ENCODE assay signal across 8 mouse cellular contexts in the genomic region with DNA sequence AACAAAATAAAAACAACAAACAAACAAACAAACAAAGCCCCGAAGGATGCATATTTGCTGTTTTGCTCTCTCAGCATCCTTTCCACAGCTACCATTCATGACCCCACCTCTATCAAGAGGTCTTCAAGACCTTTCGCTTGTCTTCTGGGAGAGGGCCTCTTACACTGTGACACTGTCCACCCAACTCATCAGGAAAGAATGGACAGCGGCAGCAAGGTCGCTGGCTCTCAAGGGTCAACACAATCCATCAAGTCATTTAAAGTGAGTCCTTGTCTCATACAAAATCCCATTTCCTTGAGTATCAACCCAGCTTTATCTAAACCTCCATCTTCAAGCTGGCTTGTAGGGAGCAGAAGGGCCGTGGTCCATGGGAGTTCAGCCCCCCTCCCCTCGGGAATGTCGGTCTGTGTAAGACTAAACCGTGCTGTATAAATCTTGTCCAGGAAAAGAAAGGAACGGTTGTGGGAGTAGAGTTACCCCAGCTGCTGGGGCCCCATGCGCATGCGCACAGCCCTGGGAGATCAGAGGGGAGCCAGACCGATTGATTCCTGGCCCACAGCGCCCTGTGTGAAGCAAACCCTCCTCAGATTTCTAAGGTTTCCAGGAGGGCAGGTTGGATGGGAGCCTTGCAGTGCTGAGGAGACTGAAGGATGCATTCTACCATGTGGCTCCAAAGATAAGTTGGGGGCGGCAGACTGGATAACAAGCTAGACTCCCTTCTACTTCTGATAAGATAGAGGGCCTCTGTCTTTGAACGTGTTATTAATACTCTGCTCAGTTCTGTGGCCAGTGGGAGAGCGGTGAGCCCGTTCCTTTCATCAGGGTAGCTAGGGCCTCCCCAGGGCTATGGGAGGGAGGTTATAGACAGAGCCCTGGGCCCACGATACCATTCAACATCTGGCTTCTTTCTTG.
DNase-seq lines count a peak whose midpoint lies in the region; ATAC-seq and TF ChIP-seq lines count a peak whose summit lies in the region.

No protein-coding gene starts in this region.

- H3K9me3 ChIP-seq in intestine, embryonic 16.5 days (ENCODE audit: control insufficient read depth, low read length): no peaks in the 10 kb centered on the region

- no peak for TF ChIP-seq POLR2A in lung, adult 2 months (IDR thresholded peaks at IDR 0.05; ENCODE audit: borderline replicate concordance, extremely low read depth, low read depth, low read length)

- peak overlapping the region; percentile 65 for H3K27ac ChIP-seq in intestine, embryonic 16.5 days (ENCODE audit: low read length)

- H3K36me3 ChIP-seq in intestine, embryonic 16.5 days (ENCODE audit: control insufficient read depth, insufficient read depth, low read length): no peaks in the 10 kb centered on the region

- H3K4me2 ChIP-seq in intestine, embryonic 16.5 days (ENCODE audit: low read depth, low read length): 0 out of 2 replicates have a peak overlapping the region, but pooled peaks have one; percentile 9

- peak; percentile 14 for DNase-seq in gastrocnemius, postnatal 14 days
- DNase-seq in gastrocnemius, postnatal 36 days: no peak
- DNase-seq in forelimb bud, embryonic 11.5 days (ENCODE audit: low read depth, low spot score): peak; percentile 95
- peak; percentile 13 for DNase-seq in lung, adult 2 months
- DNase-seq in ovary, postnatal 10 days (ENCODE audit: low spot score): peak; percentile 52
- DNase-seq in layer of hippocampus, postnatal 25 days (ENCODE audit: extremely low spot score in 1 of 2, low spot score in 1 of 2): no peak
- DNase-seq in thymus, postnatal 36 days: no peak

- WGBS in intestine, embryonic 16.5 days: 25% methylated on average over 18 of the region's 18 CpGs
- 54% methylated on average over 18 of the region's 18 CpGs for WGBS in lung, adult 2 months

- peaks cover 11% of the 10 kb centered on the region for H3K4me1 ChIP-seq in intestine, embryonic 16.5 days (ENCODE audit: control insufficient read depth, insufficient read depth, low read length)
- H3K4me1 ChIP-seq in lung, adult 2 months (ENCODE audit: control insufficient read depth, insufficient read depth, low read length): no peaks in the 10 kb centered on the region

- intact Hi-C loops in gastrocnemius, postnatal 14 days (cut with DNase I; ENCODE audit: low total_unique reads): loop anchor here (5.0 kb wide), 1 partner anchor 580 kb away; no protein-coding TSS in a partner anchor
- intact Hi-C loops in gastrocnemius, postnatal 36 days (cut with DNase I): no loop called here

- no peaks in the 10 kb centered on the region for H3K27me3 ChIP-seq in intestine, embryonic 16.5 days (replicated peaks; ENCODE audit: control insufficient read depth, insufficient read depth, low read length)

- no peak for TF ChIP-seq CTCF in lung, adult 2 months (IDR thresholded peaks at IDR 0.05; ENCODE audit: insufficient read depth, low read length)

- ATAC-seq in intestine, embryonic 16.5 days: peak; percentile 85

- H3K9ac ChIP-seq in intestine, embryonic 16.5 days (ENCODE audit: low read depth, low read length): 0 out of 2 replicates have a peak overlapping the region, but pooled peaks have one; percentile 33

- peak overlapping the region; percentile 31 for H3K4me3 ChIP-seq in intestine, embryonic 16.5 days (ENCODE audit: low read length)
- H3K4me3 ChIP-seq in lung, adult 2 months (replicated peaks; ENCODE audit: extremely low read depth, low read depth, low read length): no peak overlapping the region

Comparison
In these comparisons a context has a peak if more than half of its experiments do, and no peak if none do; other contexts are left out.
1. DNase-seq: peak in gastrocnemius, postnatal 14 days (single experiment), forelimb bud, embryonic 11.5 days (single experiment), lung, adult 2 months (single experiment) and ovary, postnatal 10 days (single experiment); none in gastrocnemius, postnatal 36 days (0 of 2), layer of hippocampus, postnatal 25 days (0 of 2) and thymus, postnatal 36 days (0 of 2).